Mouse (Mus musculus) testis, postnatal 14 days (tissue): ENCODE data around the gene Tha1.

ENCODE experiments used
- DNase-seq: peaks from one replicate; pipeline ENCODE4 v3.0.0; 2021; ENCODE audit warnings: low spot score

Gene Tha1

GRCm38 (mm10) chr11:117825333-117826101 is 47.8 kb downstream of the Tha1 start, which contains the start of the genes Afmid and Tk1:
Gene Afmid (plus strand): TSS chr11:117825924.
Gene Tk1 (minus strand): TSS chr11:117826092.
- peak; percentile 84 for DNase-seq

- DNase-seq: peak; percentile 70
These were observed 49.0 kb downstream of the Tha1 start for GRCm38 (mm10) chr11:117824060-117824969.

- DNase-seq: no peak
These were observed 49.9 kb downstream of the Tha1 start for GRCm38 (mm10) chr11:117823411-117823810.

- DNase-seq: no peak
These were observed 50.5 kb downstream of the Tha1 start for GRCm38 (mm10) chr11:117822728-117823241.

GRCm38 (mm10) chr11:117821868-117822267 is 51.4 kb downstream of the Tha1 start:
- DNase-seq: no peak

- no peak for DNase-seq
These were observed 53.1 kb downstream of the Tha1 start for GRCm38 (mm10) chr11:117820173-117820572.

- DNase-seq: no peak
These were observed 54.2 kb downstream of the Tha1 start for GRCm38 (mm10) chr11:117819095-117819494.
